Mouse (Mus musculus): ENCODE measurements around the gene Nelfb. TPM values are rescaled to one million over a fixed set of nuclear protein-coding genes. Genes with fewer than 3 reads are reported as not detected.
A peak's percentile ranks its signal among the peaks of the same experiment; 100 is the strongest.

Gene Nelfb
- polyA plus RNA-seq, 1 experiment = 22.9 TPM

GRCm38 (mm10) chr2:25242101-25242506 lies 30.8 kb upstream of the Nelfb start, which contains the start of the genes Rnf208 and Cysrt1:
TSS of gene Rnf208 (plus strand) at chr2:25242255.
TSS of gene Cysrt1 (minus strand) at chr2:25242452.
- TF ChIP-seq FLI1 (IDR thresholded peaks at IDR 0.05; ENCODE audit: low read length) (no peak), GATA1 (IDR thresholded peaks at IDR 0.05; ENCODE audit: borderline replicate concordance, low read length) (no peak)
- H3K27me3 ChIP-seq (replicated peaks) = peaks cover 68% of the 10 kb centered on the region
- peaks cover 38% of the 10 kb centered on the region for H3K4me1 ChIP-seq
- H3K9me3 ChIP-seq = no peaks in the 10 kb centered on the region
- H3K36me3 ChIP-seq (replicated peaks; ENCODE audit: low read length) = peaks cover 31% of the 10 kb centered on the region
- H3K4me3 ChIP-seq (replicated peaks) = peak within 1 kb of the TSS; percentile 89

DNA sequence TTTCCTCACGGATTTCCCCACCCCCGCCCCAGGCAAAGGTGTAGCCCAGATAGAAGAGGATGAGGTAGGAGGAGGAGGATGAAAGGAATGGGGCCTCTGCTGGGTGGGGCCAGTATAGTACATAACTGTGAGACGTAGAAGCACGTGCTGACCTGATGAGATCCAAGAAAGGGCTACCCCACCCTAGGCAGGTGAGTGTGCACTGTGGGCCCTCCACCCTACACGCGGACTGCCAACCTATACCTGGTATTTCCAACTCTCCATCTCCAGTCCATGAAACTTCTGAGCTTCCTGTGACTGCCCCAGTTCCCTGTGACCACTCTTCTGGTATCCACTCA lies 30.1 kb upstream of the Nelfb start:
- peaks cover 45% of the 10 kb centered on the region for H3K4me1 ChIP-seq
- H3K27me3 ChIP-seq (replicated peaks) = peaks cover 73% of the 10 kb centered on the region

DNA sequence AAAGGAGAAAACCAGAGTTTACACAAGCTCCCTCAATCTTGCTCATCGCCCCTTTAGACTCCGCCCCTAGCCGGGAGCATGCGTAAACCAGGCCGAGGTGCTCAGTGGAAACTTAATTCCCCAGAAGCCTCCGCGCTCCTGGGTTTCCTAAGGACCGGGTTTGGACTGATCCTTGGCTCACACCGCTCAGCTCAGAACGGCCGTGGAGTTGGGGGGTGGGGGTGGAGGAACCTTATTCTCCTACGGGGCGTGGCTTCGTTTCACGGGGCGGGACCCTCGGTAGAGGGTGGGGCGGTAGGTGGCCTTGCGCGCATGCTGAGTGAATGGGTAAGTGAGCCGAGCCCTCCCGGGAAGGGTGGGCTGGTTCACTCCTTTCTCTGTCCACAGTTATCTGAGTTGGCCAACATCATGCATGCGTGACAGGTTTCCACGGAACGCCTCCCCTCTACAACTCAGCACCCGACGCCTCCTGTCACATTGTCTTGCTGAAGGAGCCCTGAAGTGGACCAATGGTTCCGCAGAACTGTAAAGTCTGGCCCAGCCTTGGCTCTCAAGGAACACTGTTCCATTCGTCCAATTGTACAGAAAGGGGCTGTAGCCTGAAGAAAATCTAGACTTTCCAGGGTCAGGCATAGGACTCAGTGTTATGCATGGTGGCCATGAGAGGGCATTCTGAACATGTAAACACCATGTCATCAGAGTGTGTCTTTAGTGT lies 29.6 kb upstream of the Nelfb start:
- Histone ChIP-seq H3K4me1 (peaks cover 50% of the 10 kb centered on the region), H3K4me3 (replicated peaks) (peak overlapping the region; percentile 89), H3K36me3 (replicated peaks; ENCODE audit: low read length) (peaks cover 18% of the 10 kb centered on the region), H3K27me3 (replicated peaks) (peaks cover 79% of the 10 kb centered on the region), H3K9me3 (no peaks in the 10 kb centered on the region)
- TF ChIP-seq FLI1 (IDR thresholded peaks at IDR 0.05; ENCODE audit: low read length) (no peak), GATA1 (IDR thresholded peaks at IDR 0.05; ENCODE audit: borderline replicate concordance, low read length) (no peak)

More for the DNA sequence above, 30.1 kb upstream of the Nelfb start:
- no peak for TF ChIP-seq GATA1 (IDR thresholded peaks at IDR 0.05; ENCODE audit: borderline replicate concordance, low read length)
- Histone ChIP-seq H3K9me3 (no peaks in the 10 kb centered on the region), H3K4me3 (replicated peaks) (peak overlapping the region; percentile 89), H3K36me3 (replicated peaks; ENCODE audit: low read length) (peaks cover 24% of the 10 kb centered on the region)

DNA sequence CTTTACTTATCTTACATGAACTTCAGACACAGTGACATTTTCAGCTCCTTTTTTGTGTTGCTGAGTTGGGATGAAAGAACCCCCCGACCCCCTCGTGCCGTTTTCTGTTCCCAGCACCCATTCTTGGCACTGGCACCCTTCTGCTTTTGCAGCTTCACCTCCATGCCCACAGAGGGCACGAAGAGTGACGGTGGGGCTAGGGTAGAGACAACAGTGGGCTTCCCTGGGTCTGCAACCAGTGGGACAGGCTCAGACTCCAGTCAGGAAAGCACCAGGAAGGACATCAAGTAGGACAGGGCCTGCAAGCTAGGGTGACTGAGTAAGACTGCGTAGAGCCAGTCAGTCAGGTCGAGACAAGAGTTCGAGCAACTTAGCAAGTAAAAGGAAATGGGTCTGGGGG lies 29.0 kb upstream of the Nelfb start:
- Histone ChIP-seq H3K4me1 (peaks cover 50% of the 10 kb centered on the region), H3K36me3 (replicated peaks; ENCODE audit: low read length) (peaks cover 13% of the 10 kb centered on the region), H3K9me3 (no peaks in the 10 kb centered on the region), H3K4me3 (replicated peaks) (peak overlapping the region; percentile 5), H3K27me3 (replicated peaks) (peaks cover 84% of the 10 kb centered on the region)
- TF ChIP-seq GATA1 (IDR thresholded peaks at IDR 0.05; ENCODE audit: borderline replicate concordance, low read length) (no peak), FLI1 (IDR thresholded peaks at IDR 0.05; ENCODE audit: low read length) (no peak)

GRCm38 (mm10) chr2:25239766-25240165 lies 28.5 kb upstream of the Nelfb start:
- peaks cover 50% of the 10 kb centered on the region for H3K4me1 ChIP-seq
- no peaks in the 10 kb centered on the region for H3K9me3 ChIP-seq
- TF ChIP-seq FLI1 (IDR thresholded peaks at IDR 0.05; ENCODE audit: low read length) = no peak
- no peak for TF ChIP-seq GATA1 (IDR thresholded peaks at IDR 0.05; ENCODE audit: borderline replicate concordance, low read length)
- peaks cover 90% of the 10 kb centered on the region for H3K27me3 ChIP-seq (replicated peaks)
- H3K4me3 ChIP-seq (replicated peaks) = no peak overlapping the region
- H3K36me3 ChIP-seq (replicated peaks; ENCODE audit: low read length) = peaks cover 8% of the 10 kb centered on the region

DNA sequence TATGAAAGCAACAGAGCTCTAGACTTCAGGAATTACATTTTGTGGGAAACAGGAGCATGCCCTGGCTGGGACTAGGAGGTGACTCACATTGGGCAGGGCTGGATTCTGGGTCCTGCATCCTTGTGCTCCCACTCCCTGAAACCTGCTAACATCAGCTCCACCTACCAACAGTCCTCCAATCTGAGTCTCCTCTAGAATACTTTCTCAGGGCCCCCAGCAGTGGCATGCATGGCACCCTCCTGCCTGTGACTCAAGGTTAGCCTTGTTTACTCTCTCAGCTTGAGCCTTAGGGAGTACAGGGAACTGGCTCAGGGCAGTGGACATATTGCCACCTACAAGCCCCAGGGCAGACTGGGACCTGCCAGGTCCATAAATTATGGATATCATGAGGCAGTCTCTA lies 26.8 kb upstream of the Nelfb start:
- no peak overlapping the region for H3K4me3 ChIP-seq (replicated peaks)
- no peaks in the 10 kb centered on the region for H3K36me3 ChIP-seq (replicated peaks; ENCODE audit: low read length)
- H3K4me1 ChIP-seq = peaks cover 59% of the 10 kb centered on the region
- TF ChIP-seq GATA1 (IDR thresholded peaks at IDR 0.05; ENCODE audit: borderline replicate concordance, low read length) (no peak), FLI1 (IDR thresholded peaks at IDR 0.05; ENCODE audit: low read length) (no peak)
- peaks cover 93% of the 10 kb centered on the region for H3K27me3 ChIP-seq (replicated peaks)
- H3K9me3 ChIP-seq = no peaks in the 10 kb centered on the region

- no peak for TF ChIP-seq GATA1 (IDR thresholded peaks at IDR 0.05; ENCODE audit: borderline replicate concordance, low read length)
- no peak for TF ChIP-seq FLI1 (IDR thresholded peaks at IDR 0.05; ENCODE audit: low read length)
- peaks cover 93% of the 10 kb centered on the region for H3K27me3 ChIP-seq (replicated peaks)
- H3K4me1 ChIP-seq = peaks cover 54% of the 10 kb centered on the region
- H3K4me3 ChIP-seq (replicated peaks) = no peak overlapping the region
- no peaks in the 10 kb centered on the region for H3K9me3 ChIP-seq
- H3K36me3 ChIP-seq (replicated peaks; ENCODE audit: low read length) = no peaks in the 10 kb centered on the region
Measured at GRCm38 (mm10) chr2:25237522-25237921, 26.2 kb upstream of the Nelfb start.

- Histone ChIP-seq H3K9me3 (no peaks in the 10 kb centered on the region), H3K4me3 (replicated peaks) (no peak within 1 kb of the TSS), H3K4me1 (peaks cover 49% of the 10 kb centered on the region), H3K27me3 (replicated peaks) (peaks cover 92% of the 10 kb centered on the region), H3K36me3 (replicated peaks; ENCODE audit: low read length) (no peaks in the 10 kb centered on the region)
- TF ChIP-seq GATA1 (IDR thresholded peaks at IDR 0.05; ENCODE audit: borderline replicate concordance, low read length) = no peak
- no peak for TF ChIP-seq FLI1 (IDR thresholded peaks at IDR 0.05; ENCODE audit: low read length)
Measured at GRCm38 (mm10) chr2:25236614-25237013, 25.3 kb upstream of the Nelfb start, which contains the start of gene Rnf224. TSS of gene Rnf224 (minus strand) at chr2:25236787.

- Histone ChIP-seq H3K9me3 (no peaks in the 10 kb centered on the region), H3K4me3 (replicated peaks) (no peak overlapping the region), H3K27me3 (replicated peaks) (peaks cover 86% of the 10 kb centered on the region), H3K4me1 (peaks cover 46% of the 10 kb centered on the region), H3K36me3 (replicated peaks; ENCODE audit: low read length) (no peaks in the 10 kb centered on the region)
- no peak for TF ChIP-seq GATA1 (IDR thresholded peaks at IDR 0.05; ENCODE audit: borderline replicate concordance, low read length)
- TF ChIP-seq FLI1 (IDR thresholded peaks at IDR 0.05; ENCODE audit: low read length) = no peak
Measured at GRCm38 (mm10) chr2:25234551-25235220, 23.4 kb upstream of the Nelfb start.

GRCm38 (mm10) chr2:25234050-25234449 lies 22.8 kb upstream of the Nelfb start, which contains the start of gene Slc34a3:
TSS of gene Slc34a3 (minus strand) at chr2:25234364.
- H3K36me3 ChIP-seq (replicated peaks; ENCODE audit: low read length) = no peaks in the 10 kb centered on the region
- peaks cover 80% of the 10 kb centered on the region for H3K27me3 ChIP-seq (replicated peaks)
- TF ChIP-seq FLI1 (IDR thresholded peaks at IDR 0.05; ENCODE audit: low read length) (no peak), GATA1 (IDR thresholded peaks at IDR 0.05; ENCODE audit: borderline replicate concordance, low read length) (no peak)
- H3K4me1 ChIP-seq = peaks cover 50% of the 10 kb centered on the region
- H3K4me3 ChIP-seq (replicated peaks) = no peak within 1 kb of the TSS
- H3K9me3 ChIP-seq = no peaks in the 10 kb centered on the region
